Mouse (Mus musculus): ENCODE measurements around the gene Apba2. TPM values are rescaled to one million over a fixed set of nuclear protein-coding genes. Genes with fewer than 3 reads are reported as not detected.

Apba2 gene
- polyA plus RNA-seq, 1 experiment from 2014 or later = 154 TPM

- Histone ChIP-seq H3K27me3 (no peaks in the 10 kb centered on the region), H3K27ac (no peak overlapping the region), H3K36me3 (no peaks in the 10 kb centered on the region; the same call in 1 of the 2 replicates), H3K4me2 (no peak overlapping the region), H3K9ac (no peak overlapping the region), H3K4me1 (replicated peaks) (peaks cover 80% of the 10 kb centered on the region), H3K9me3 (no peaks in the 10 kb centered on the region), H3K4me3 (no peak overlapping the region)
- 60% methylated on average over 7 of the region's 7 CpGs for WGBS
- no peak for ATAC-seq (ENCODE audit: low FRiP score)
Measured at GRCm38 (mm10) chr7:64508826-64509225, 7.3 kb downstream of the Apba2 start.

- no peaks in the 10 kb centered on the region for H3K27me3 ChIP-seq
- no peaks in the 10 kb centered on the region for H3K9me3 ChIP-seq
- no peak overlapping the region for H3K4me3 ChIP-seq
- H3K27ac ChIP-seq = peak overlapping the region; percentile 66
- 54% methylated on average over 2 of the region's 2 CpGs for WGBS
- no peaks in the 10 kb centered on the region; the same call in 1 of the 2 replicates for H3K36me3 ChIP-seq
- no peak overlapping the region for H3K9ac ChIP-seq
- no peak overlapping the region for H3K4me2 ChIP-seq
- peaks cover 75% of the 10 kb centered on the region for H3K4me1 ChIP-seq (replicated peaks)
- ATAC-seq (ENCODE audit: low FRiP score) = no peak
Measured at GRCm38 (mm10) chr7:64509911-64510310, 8.4 kb downstream of the Apba2 start.

- ATAC-seq (ENCODE audit: low FRiP score) = peak; percentile 16; the same call in 1 of the 2 replicates
- 78% methylated on average over 8 of the region's 8 CpGs for WGBS
- H3K27me3 ChIP-seq = no peaks in the 10 kb centered on the region
- peak overlapping the region; percentile 66 for H3K27ac ChIP-seq
- no peak overlapping the region for H3K4me2 ChIP-seq
- H3K4me3 ChIP-seq = no peak overlapping the region
- peaks cover 75% of the 10 kb centered on the region for H3K4me1 ChIP-seq (replicated peaks)
- H3K9ac ChIP-seq = no peak overlapping the region
- no peaks in the 10 kb centered on the region for H3K9me3 ChIP-seq
- no peaks in the 10 kb centered on the region; the same call in 1 of the 2 replicates for H3K36me3 ChIP-seq
Measured at GRCm38 (mm10) chr7:64510526-64511210, 9.2 kb downstream of the Apba2 start.

GRCm38 (mm10) chr7:64513621-64514020, 12.1 kb downstream of the Apba2 start:
- Histone ChIP-seq H3K9me3 (no peaks in the 10 kb centered on the region), H3K4me3 (no peak overlapping the region), H3K9ac (no peak overlapping the region), H3K4me1 (replicated peaks) (peaks cover 52% of the 10 kb centered on the region), H3K4me2 (no peak overlapping the region), H3K27ac (no peak overlapping the region), H3K27me3 (no peaks in the 10 kb centered on the region), H3K36me3 (no peaks in the 10 kb centered on the region; the same call in 1 of the 2 replicates)
- 92% methylated on average over 3 of the region's 3 CpGs for whole genome bisulfite sequencing
- no peak for ATAC-seq (ENCODE audit: low FRiP score)

GRCm38 (mm10) chr7:64515280-64515679, 13.8 kb downstream of the Apba2 start:
- ATAC-seq (ENCODE audit: low FRiP score) = no peak
- no peaks in the 10 kb centered on the region; the same call in 1 of the 2 replicates for H3K36me3 ChIP-seq
- H3K4me1 ChIP-seq (replicated peaks) = peaks cover 45% of the 10 kb centered on the region
- no peaks in the 10 kb centered on the region for H3K27me3 ChIP-seq
- no peak overlapping the region for H3K27ac ChIP-seq
- no peak overlapping the region for H3K4me2 ChIP-seq
- H3K9ac ChIP-seq = no peak overlapping the region
- no peaks in the 10 kb centered on the region for H3K9me3 ChIP-seq
- 89% methylated on average over 3 of the region's 3 CpGs for WGBS
- no peak overlapping the region for H3K4me3 ChIP-seq

- Histone ChIP-seq H3K27ac (no peak overlapping the region), H3K4me2 (no peak overlapping the region), H3K9me3 (no peaks in the 10 kb centered on the region), H3K36me3 (no peaks in the 10 kb centered on the region; the same call in 1 of the 2 replicates), H3K4me1 (replicated peaks) (peaks cover 39% of the 10 kb centered on the region), H3K9ac (no peak overlapping the region), H3K27me3 (no peaks in the 10 kb centered on the region), H3K4me3 (no peak overlapping the region)
- ATAC-seq (ENCODE audit: low FRiP score) = no peak
- WGBS = 94% methylated on average over 4 of the region's 4 CpGs
Measured at GRCm38 (mm10) chr7:64515891-64516290, 14.4 kb downstream of the Apba2 start.

- Histone ChIP-seq H3K4me1 (replicated peaks) (peaks cover 38% of the 10 kb centered on the region), H3K9ac (no peak overlapping the region), H3K36me3 (no peaks in the 10 kb centered on the region), H3K4me3 (no peak overlapping the region), H3K27me3 (no peaks in the 10 kb centered on the region), H3K4me2 (no peak overlapping the region), H3K27ac (no peak overlapping the region), H3K9me3 (no peaks in the 10 kb centered on the region)
- 64% methylated on average over 4 of the region's 4 CpGs for WGBS
- ATAC-seq (ENCODE audit: low FRiP score) = no peak
Measured at GRCm38 (mm10) chr7:64519091-64519490, 17.6 kb downstream of the Apba2 start.

- Histone ChIP-seq H3K4me2 (no peak overlapping the region), H3K4me1 (replicated peaks) (peaks cover 38% of the 10 kb centered on the region), H3K4me3 (no peak overlapping the region), H3K9me3 (no peaks in the 10 kb centered on the region), H3K27ac (no peak overlapping the region), H3K36me3 (no peaks in the 10 kb centered on the region), H3K27me3 (no peaks in the 10 kb centered on the region), H3K9ac (no peak overlapping the region)
- WGBS = 74% methylated on average over 5 of the region's 5 CpGs
- no peak for ATAC-seq (ENCODE audit: low FRiP score)
Measured at GRCm38 (mm10) chr7:64519521-64519920, 18.0 kb downstream of the Apba2 start.

- Histone ChIP-seq H3K9ac (no peak overlapping the region), H3K27me3 (no peaks in the 10 kb centered on the region), H3K4me3 (no peak overlapping the region), H3K36me3 (peaks cover 3% of the 10 kb centered on the region; the same call in 1 of the 2 replicates), H3K4me1 (replicated peaks) (peaks cover 28% of the 10 kb centered on the region), H3K4me2 (no peak overlapping the region), H3K9me3 (no peaks in the 10 kb centered on the region), H3K27ac (peak overlapping the region; percentile 82)
- peak; percentile 72 for ATAC-seq (ENCODE audit: low FRiP score)
- WGBS = 17% methylated on average over 5 of the region's 5 CpGs
Measured at GRCm38 (mm10) chr7:64521695-64522408, 20.3 kb downstream of the Apba2 start.

- Histone ChIP-seq H3K4me2 (no peak overlapping the region), H3K9me3 (no peaks in the 10 kb centered on the region), H3K27me3 (no peaks in the 10 kb centered on the region), H3K9ac (no peak overlapping the region), H3K36me3 (peaks cover 8% of the 10 kb centered on the region), H3K27ac (peak overlapping the region; percentile 82; the same call in 1 of the 2 replicates), H3K4me1 (replicated peaks) (peaks cover 28% of the 10 kb centered on the region), H3K4me3 (no peak overlapping the region)
- WGBS = 7% methylated on average over 1 of the region's 1 CpGs
- ATAC-seq (ENCODE audit: low FRiP score) = peak; percentile 48; the same call in 1 of the 2 replicates
Measured at GRCm38 (mm10) chr7:64522409-64522730, 20.9 kb downstream of the Apba2 start.

GRCm38 (mm10) chr7:64531297-64531696, 29.8 kb downstream of the Apba2 start:
- Histone ChIP-seq H3K4me3 (no peak overlapping the region), H3K9me3 (no peaks in the 10 kb centered on the region; the same call in 1 of the 2 replicates), H3K27ac (no peak overlapping the region), H3K4me2 (no peak overlapping the region), H3K36me3 (peaks cover 32% of the 10 kb centered on the region), H3K4me1 (replicated peaks) (peaks cover 16% of the 10 kb centered on the region), H3K27me3 (no peaks in the 10 kb centered on the region), H3K9ac (no peak overlapping the region)
- WGBS = 100% methylated on average over 1 of the region's 1 CpGs
- ATAC-seq (ENCODE audit: low FRiP score) = no peak

GRCm38 (mm10) chr7:64533374-64533773, 31.9 kb downstream of the Apba2 start:
- H3K4me2 ChIP-seq = no peak overlapping the region
- H3K4me3 ChIP-seq = no peak overlapping the region
- no peaks in the 10 kb centered on the region for H3K27me3 ChIP-seq
- H3K36me3 ChIP-seq = peaks cover 15% of the 10 kb centered on the region
- H3K9ac ChIP-seq = 0 out of 2 replicates have a peak overlapping the region, but pooled peaks have one; percentile 10
- 29% methylated on average over 6 of the region's 6 CpGs for WGBS
- H3K9me3 ChIP-seq = no peaks in the 10 kb centered on the region; the same call in 1 of the 2 replicates
- H3K27ac ChIP-seq = peak overlapping the region; percentile 81
- H3K4me1 ChIP-seq (replicated peaks) = peaks cover 18% of the 10 kb centered on the region
- peak; percentile 62 for ATAC-seq (ENCODE audit: low FRiP score)
